Mouse (Mus musculus): ENCODE measurements around the gene Spp1.

GRCm38 (mm10) chr5:104385521-104385920, 49.4 kb upstream of the Spp1 start:
- TF ChIP-seq EP300 (IDR thresholded peaks at IDR 0.05; ENCODE audit: insufficient read depth, low read depth, low read length) (no peak), CTCF (IDR thresholded peaks at IDR 0.05) (no peak), POLR2A (IDR thresholded peaks at IDR 0.05; ENCODE audit: insufficient read depth, low read depth, low read length) (no peak)

Measured in heart, adult 2 months (tissue).